Mouse (Mus musculus): ENCODE results near the gene Rdh1.

- TF ChIP-seq CTCF (IDR thresholded peaks at IDR 0.05; ENCODE audit: low read depth) (no peak), EP300 (IDR thresholded peaks at IDR 0.05; ENCODE audit: low read depth) (no peak)
These were observed 46.8 kb upstream of the Rdh1 start for GRCm38 (mm10) chr10:127712736-127713135.
